Mouse (Mus musculus): Measurements from ENCODE around the gene Gm5965.
"Not testable (repeated sequence)": the region's sequence is repeated elsewhere in the genome, so short reads cannot be mapped to it uniquely, and the experiment has no call there.

Gm5965 gene

DNA sequence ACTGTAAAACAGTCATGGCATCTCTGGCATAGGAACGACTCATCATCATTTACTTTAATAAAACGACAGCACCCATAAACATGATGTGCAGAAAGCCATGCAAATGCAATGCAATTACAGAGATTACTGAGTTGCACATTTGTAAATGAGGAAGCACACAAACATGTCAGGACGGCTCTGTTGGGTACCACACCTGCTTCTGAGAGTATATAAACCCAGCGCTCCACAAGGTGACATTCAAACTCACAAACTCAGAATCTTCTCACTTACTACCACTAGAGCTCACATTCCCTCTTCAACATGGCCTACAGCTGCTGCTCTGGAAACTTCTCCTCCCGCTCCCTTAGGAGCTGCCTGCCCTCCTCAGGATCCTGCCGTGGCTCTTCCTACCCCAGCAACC lies at the start of gene Gm5965:
Gene Gm5965, plus strand, starts transcription at position 301 of the 400 bp plus-strand sequence.
- DNase-seq (ENCODE audit: low spot score) = no peak

DNA sequence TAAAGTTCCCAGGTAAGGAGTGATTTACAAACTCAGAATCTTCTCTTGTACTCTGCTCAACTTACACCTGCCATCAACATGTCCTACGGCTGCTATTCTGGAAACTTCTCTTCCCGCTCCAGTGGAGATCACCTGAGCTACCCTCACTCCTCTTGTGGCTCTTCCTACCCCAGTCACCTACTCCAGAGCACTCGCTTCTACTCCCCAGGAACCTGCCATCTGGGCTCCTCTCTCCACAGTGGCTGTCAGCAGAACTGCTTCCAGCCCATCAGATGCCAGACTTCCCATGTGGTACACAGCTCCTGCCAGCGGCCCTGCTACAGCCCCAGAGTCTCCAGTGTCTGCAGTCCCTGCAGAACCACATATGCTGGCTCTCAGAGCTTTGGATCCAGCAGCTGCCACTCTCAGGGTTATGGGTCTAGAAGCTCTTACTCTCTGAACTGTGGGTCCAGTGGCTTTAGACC lies 48.9 kb upstream of the Gm5965 start, which contains the start of gene Krtap13-1:
Gene Krtap13-1, plus strand, starts transcription at position 51 of the 464 bp plus-strand sequence.
- no peak for DNase-seq (ENCODE audit: low spot score)

DNA sequence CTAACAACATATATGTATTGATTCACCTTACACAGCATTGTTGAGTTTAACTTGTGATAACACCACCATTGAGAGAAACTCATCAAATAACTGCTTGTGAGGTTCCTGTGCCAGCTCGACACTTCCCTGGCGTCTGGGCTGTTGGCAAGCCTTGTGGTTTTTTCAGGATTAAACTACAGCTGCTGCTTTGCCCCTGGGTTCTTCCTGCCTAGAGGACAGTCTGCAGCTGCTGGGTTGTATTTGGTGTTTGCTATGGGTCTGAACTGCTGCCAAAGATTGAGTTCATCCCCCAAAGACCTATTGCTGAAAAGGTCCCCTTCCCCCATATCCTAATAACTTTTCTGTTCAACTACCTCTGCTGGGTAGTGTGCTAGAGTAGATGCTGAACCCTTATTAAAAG lies 42.3 kb upstream of the Gm5965 start:
- DNase-seq (ENCODE audit: low spot score) = no peak

- DNase-seq (ENCODE audit: low spot score) = no peak
Observed at GRCm38 (mm10) chr16:88744750-88745340, 32.9 kb upstream of the Gm5965 start.

GRCm38 (mm10) chr16:88747943-88748342 lies 29.8 kb upstream of the Gm5965 start:
- DNase-seq (ENCODE audit: low spot score) = no peak

DNA sequence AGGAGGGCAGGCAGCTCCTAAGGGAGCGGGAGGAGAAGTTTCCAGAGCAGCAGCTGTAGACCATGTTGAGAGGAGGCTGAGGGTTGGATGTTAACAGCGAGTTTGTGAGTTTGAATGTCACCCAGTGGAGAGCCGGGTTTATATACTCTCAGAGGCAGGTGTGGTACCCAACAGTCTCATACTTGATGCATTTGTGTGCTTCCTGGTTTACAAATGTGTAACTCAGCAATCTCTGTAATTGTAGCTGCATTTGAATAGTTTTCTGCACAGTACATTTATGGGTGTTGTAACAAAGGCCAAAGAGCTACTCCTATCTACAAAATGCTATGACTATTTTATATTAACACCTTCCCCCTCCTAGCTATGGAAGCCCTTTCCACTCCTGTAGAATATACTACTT lies 26.2 kb upstream of the Gm5965 start, which contains the start of gene Krtap13:
Gene Krtap13, minus strand, starts transcription at position 101 of the 400 bp plus-strand sequence.
- DNase-seq (ENCODE audit: low spot score) = not testable (repeated sequence)

DNA sequence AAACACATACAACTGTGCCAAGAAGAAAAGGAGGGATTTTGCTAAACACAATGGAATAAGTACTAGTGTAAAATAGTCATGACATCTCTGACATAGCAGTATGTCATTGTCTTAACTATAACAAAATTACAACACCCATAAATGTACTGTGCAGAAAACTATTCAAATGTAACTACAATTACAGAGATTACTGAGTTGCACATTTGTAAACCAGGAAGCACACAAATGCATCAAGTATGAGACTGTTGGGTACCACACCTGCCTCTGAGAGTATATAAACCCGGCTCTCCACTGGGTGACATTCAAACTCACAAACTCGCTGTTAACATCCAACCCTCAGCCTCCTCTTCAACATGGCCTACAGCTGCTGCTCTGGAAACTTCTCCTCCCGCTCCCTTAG lies 19.1 kb upstream of the Gm5965 start, which contains the start of gene 2310034C09Rik:
Gene 2310034C09Rik, plus strand, starts transcription at position 301 of the 400 bp plus-strand sequence.
- DNase-seq (ENCODE audit: low spot score) = not testable (repeated sequence)

GRCm38 (mm10) chr16:88774106-88774505 lies 3.6 kb upstream of the Gm5965 start, which contains the start of gene 2310057N15Rik:
TSS of gene 2310057N15Rik (minus strand) at chr16:88774206.
- DNase-seq (ENCODE audit: low spot score) = no peak

- DNase-seq (ENCODE audit: low spot score) = no peak
Observed at GRCm38 (mm10) chr16:88786786-88787185, 9.1 kb downstream of the Gm5965 start.

DNA sequence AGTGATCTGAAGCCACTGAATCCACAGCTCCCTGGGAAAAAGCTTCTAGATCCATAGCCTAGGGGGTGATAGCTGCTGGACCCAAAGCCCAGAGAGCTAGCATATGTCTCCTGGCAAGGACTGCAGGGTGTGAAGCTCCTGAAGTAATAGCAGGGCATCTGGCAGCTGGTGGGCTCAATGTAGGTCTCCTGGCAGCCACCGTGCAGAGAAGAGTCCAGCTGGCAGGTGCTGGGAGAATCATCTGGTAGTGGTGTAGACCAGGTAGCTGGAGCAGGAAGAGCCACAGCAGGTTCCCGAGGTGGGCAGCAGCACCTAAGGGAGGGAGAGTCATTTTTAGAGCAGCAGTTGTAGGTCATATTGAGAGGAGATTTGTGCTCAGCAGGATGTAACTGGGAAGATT lies 34.1 kb downstream of the Gm5965 start, which contains the start of gene Gm20741:
Gene Gm20741, minus strand, starts transcription at position 394 of the 400 bp plus-strand sequence.
- DNase-seq (ENCODE audit: low spot score) = no peak

DNA sequence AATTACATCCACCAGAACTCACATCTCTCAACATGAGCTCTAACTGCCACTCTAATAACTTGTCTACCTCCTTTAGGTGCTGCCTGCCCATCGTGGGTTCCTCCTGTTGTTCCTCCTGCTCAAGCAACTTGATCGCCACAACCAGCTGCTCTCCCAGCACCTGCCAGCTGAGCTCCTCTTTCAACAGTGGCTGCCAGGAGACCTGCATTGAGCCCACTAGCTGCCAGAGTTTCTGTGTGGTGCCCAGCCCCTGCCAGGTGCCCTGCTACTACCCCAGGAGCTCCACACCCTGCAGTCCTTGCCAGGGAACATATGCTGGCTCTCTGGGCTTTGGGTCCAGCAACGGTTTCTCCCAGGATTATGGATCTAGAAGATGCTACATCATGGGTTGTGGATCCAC lies 42.4 kb downstream of the Gm5965 start, which contains the start of gene Krtap15:
Gene Krtap15, plus strand, starts transcription at position 150 of the 400 bp plus-strand sequence.
- no peak for DNase-seq (ENCODE audit: low spot score)

- DNase-seq (ENCODE audit: low spot score) = no peak
Observed at GRCm38 (mm10) chr16:88823736-88824135, 46.0 kb downstream of the Gm5965 start.

DNA sequence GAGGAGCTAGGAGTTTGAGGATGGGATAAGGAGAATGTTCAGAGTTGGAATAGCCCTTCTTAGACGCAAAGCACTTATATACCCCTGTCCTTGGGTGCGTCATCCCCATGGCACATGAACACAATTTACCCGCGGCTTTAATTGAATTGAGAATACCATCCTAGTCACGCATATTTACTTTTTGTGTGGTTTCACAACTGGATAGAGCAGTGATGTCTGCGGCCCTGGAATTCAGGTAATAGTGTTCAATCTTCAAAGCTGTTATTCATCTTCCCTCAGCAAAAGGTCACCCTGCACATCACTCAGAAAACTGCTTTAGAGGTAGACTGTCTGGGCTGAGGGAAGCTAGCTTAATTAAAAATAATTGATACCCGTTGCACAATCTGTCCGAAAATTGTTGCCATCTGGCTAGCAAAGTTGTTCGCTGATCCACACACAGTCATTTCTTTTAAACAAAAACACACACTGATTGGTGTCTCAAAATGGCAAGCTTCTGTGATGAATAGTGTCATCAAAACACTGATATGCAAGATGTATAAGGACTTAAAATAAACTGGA lies 48.5 kb downstream of the Gm5965 start, which contains the start of gene Krtap14:
Gene Krtap14, minus strand, starts transcription at position 51 of the 558 bp plus-strand sequence.
- DNase-seq (ENCODE audit: low spot score) = no peak

- DNase-seq (ENCODE audit: low spot score) = no peak
Observed at GRCm38 (mm10) chr16:88826978-88827377, 49.3 kb downstream of the Gm5965 start.
